Mouse (Mus musculus) kidney, embryonic 16.5 days (tissue): Measurements from ENCODE around the gene Gm20518. TPM values are rescaled to one million over a fixed set of nuclear protein-coding genes. Genes with fewer than 3 reads are reported as not detected.
A peak's percentile ranks its signal among the peaks of the same experiment; 100 is the strongest.

Source experiments
- ATAC-seq: fragments of 200-750 bp; cut with Nextera tagmentation; 2 replicates; pipeline ENCODE4 v1.8.0; 2017; ENCODE audit warnings: moderate TSS enrichment; ENCODE audit not compliant: low FRiP score, low TSS enrichment
- H3K27ac ChIP-seq: fragments of 300-500 bp; sonication (generic); 2 replicates; pipeline ENCODE4 v1.5.1; 2014; ENCODE audit warnings: low read length
- H3K27me3 ChIP-seq: fragments of 300-500 bp; sonication (generic); 2 replicates; pipeline ENCODE4 v1.6.1; 2014; ENCODE audit warnings: low read length, control low read depth, mixed read lengths; ENCODE audit not compliant: insufficient read depth
- H3K36me3 ChIP-seq: fragments of 300-500 bp; sonication (generic); 2 replicates; pipeline ENCODE4 v1.6.1; 2014; ENCODE audit warnings: low read length, control low read depth, mixed read lengths; ENCODE audit not compliant: insufficient read depth
- H3K4me1 ChIP-seq: fragments of 300-500 bp; sonication (generic); 2 replicates; pipeline ENCODE4 v1.6.1; 2014; ENCODE audit warnings: low read length, control low read depth, mixed read lengths; ENCODE audit not compliant: insufficient read depth
- H3K4me2 ChIP-seq: fragments of 300-500 bp; sonication (generic); replicated peaks from 2 replicates; pipeline ENCODE4 v1.6.1; 2014; ENCODE audit warnings: low read depth, low read length
- H3K4me3 ChIP-seq: fragments of 300-500 bp; sonication (generic); 2 replicates; pipeline ENCODE4 v1.5.1; 2014; ENCODE audit warnings: mild to moderate bottlenecking, low read length
- H3K9ac ChIP-seq: fragments of 300-500 bp; sonication (generic); replicated peaks from 2 replicates; pipeline ENCODE4 v1.6.1; 2014; ENCODE audit warnings: low read length
- H3K9me3 ChIP-seq: fragments of 300-500 bp; sonication (generic); 2 replicates; pipeline ENCODE4 v1.6.1; 2016; ENCODE audit warnings: low read length, control low read depth
- WGBS: fragments of 180-500 bp; shearing (Covaris S2); extraction: QIAGEN DNeasy Blood & Tissue Kit; methylation state at CpG from one replicate; pipeline ENCODE4 v1.1.7; 2014; 5-methylcytosine and 5-hydroxymethylcytosine counted together
- polyA plus RNA-seq: library from polyadenylated mRNA; unstranded; fragments of >200 nt; fragmentation: Nextera tagmentation; extraction: Ambion mirVana; gene quantifications from 2 replicates; pipeline ENCODE4 v1.2.1, GENCODE M21; 2015

Gm20518 gene
- polyA plus RNA-seq, 1 experiment from 2014 or later = 2.6 TPM

GRCm38 (mm10) chr16:17835481-17835880 lies 56.0 kb downstream of the Gm20518 start:
- peaks cover 4% of the 10 kb centered on the region for H3K4me1 ChIP-seq
- WGBS = 43% methylated on average over 13 of the region's 13 CpGs
- H3K9me3 ChIP-seq = no peaks in the 10 kb centered on the region
- no peak overlapping the region for H3K27ac ChIP-seq
- H3K4me2 ChIP-seq = no peak overlapping the region
- no peaks in the 10 kb centered on the region for H3K36me3 ChIP-seq
- ATAC-seq = no peak
- no peak overlapping the region for H3K9ac ChIP-seq
- peaks cover 71% of the 10 kb centered on the region for H3K27me3 ChIP-seq
- H3K4me3 ChIP-seq = no peak overlapping the region

GRCm38 (mm10) chr16:17834543-17834942 lies 56.9 kb downstream of the Gm20518 start:
- Histone ChIP-seq H3K27me3 (peaks cover 72% of the 10 kb centered on the region), H3K9ac (no peak overlapping the region), H3K9me3 (no peaks in the 10 kb centered on the region), H3K4me3 (peak overlapping the region; percentile 58; the same call in 1 of the 2 replicates), H3K4me2 (peak overlapping the region; percentile 100; the same call in 1 of the 2 replicates), H3K4me1 (peaks cover 4% of the 10 kb centered on the region), H3K27ac (no peak overlapping the region), H3K36me3 (no peaks in the 10 kb centered on the region)
- no peak for ATAC-seq
- WGBS = 56% methylated on average over 7 of the region's 7 CpGs

GRCm38 (mm10) chr16:17833681-17834399 lies 57.6 kb downstream of the Gm20518 start:
- Histone ChIP-seq H3K36me3 (no peaks in the 10 kb centered on the region), H3K27ac (no peak overlapping the region), H3K9me3 (no peaks in the 10 kb centered on the region), H3K4me1 (peaks cover 4% of the 10 kb centered on the region), H3K9ac (peak overlapping the region; percentile 60), H3K27me3 (peaks cover 72% of the 10 kb centered on the region), H3K4me2 (peak overlapping the region; percentile 100), H3K4me3 (peak overlapping the region; percentile 58)
- under 1% methylated on average over 81 of the region's 103 CpGs for WGBS
- ATAC-seq = peak; percentile 27; the same call in 1 of the 2 replicates

- WGBS = under 1% methylated on average over 29 of the region's 37 CpGs
- no peak overlapping the region for H3K27ac ChIP-seq
- H3K4me3 ChIP-seq = peak overlapping the region; percentile 58
- H3K36me3 ChIP-seq = no peaks in the 10 kb centered on the region
- peaks cover 74% of the 10 kb centered on the region for H3K27me3 ChIP-seq
- H3K9ac ChIP-seq = peak overlapping the region; percentile 60
- H3K4me1 ChIP-seq = peaks cover 4% of the 10 kb centered on the region
- H3K4me2 ChIP-seq = peak overlapping the region; percentile 100
- no peaks in the 10 kb centered on the region for H3K9me3 ChIP-seq
- peak; percentile 2; the same call in 1 of the 2 replicates for ATAC-seq
Measured at GRCm38 (mm10) chr16:17833321-17833680, 58.2 kb downstream of the Gm20518 start.

GRCm38 (mm10) chr16:17832821-17833220 lies 58.6 kb downstream of the Gm20518 start, which contains the start of gene B830017H08Rik:
B830017H08Rik (plus strand) TSS chr16:17833121.
- Histone ChIP-seq H3K9ac (peak within 1 kb of the TSS; percentile 60), H3K27me3 (peaks cover 77% of the 10 kb centered on the region), H3K9me3 (no peaks in the 10 kb centered on the region), H3K4me1 (peaks cover 4% of the 10 kb centered on the region), H3K27ac (no peak within 1 kb of the TSS), H3K36me3 (no peaks in the 10 kb centered on the region), H3K4me2 (peak within 1 kb of the TSS; percentile 100), H3K4me3 (peak within 1 kb of the TSS; percentile 58)
- no peak for ATAC-seq
- 32% methylated on average over 7 of the region's 7 CpGs for WGBS

GRCm38 (mm10) chr16:17831781-17832180 lies 59.7 kb downstream of the Gm20518 start:
- Histone ChIP-seq H3K4me2 (no peak overlapping the region), H3K9ac (no peak overlapping the region), H3K27ac (no peak overlapping the region), H3K36me3 (no peaks in the 10 kb centered on the region), H3K4me3 (no peak overlapping the region), H3K9me3 (no peaks in the 10 kb centered on the region), H3K27me3 (peaks cover 72% of the 10 kb centered on the region), H3K4me1 (peaks cover 4% of the 10 kb centered on the region)
- ATAC-seq = no peak
- 16% methylated on average over 11 of the region's 11 CpGs for WGBS

- 64% methylated on average over 10 of the region's 10 CpGs for WGBS
- Histone ChIP-seq H3K27me3 (peaks cover 60% of the 10 kb centered on the region), H3K27ac (no peak overlapping the region), H3K4me2 (no peak overlapping the region), H3K4me1 (peaks cover 4% of the 10 kb centered on the region), H3K9me3 (no peaks in the 10 kb centered on the region), H3K36me3 (no peaks in the 10 kb centered on the region), H3K4me3 (no peak overlapping the region), H3K9ac (no peak overlapping the region)
- peak; percentile 57; the same call in 1 of the 2 replicates for ATAC-seq
Measured at GRCm38 (mm10) chr16:17830385-17831178, 60.9 kb downstream of the Gm20518 start.

- Histone ChIP-seq H3K27me3 (peaks cover 43% of the 10 kb centered on the region), H3K4me2 (no peak overlapping the region), H3K36me3 (no peaks in the 10 kb centered on the region), H3K27ac (no peak overlapping the region), H3K4me1 (peaks cover 4% of the 10 kb centered on the region), H3K4me3 (no peak overlapping the region), H3K9me3 (no peaks in the 10 kb centered on the region), H3K9ac (no peak overlapping the region)
- no peak; the same call in 1 of the 2 replicates for ATAC-seq
- 65% methylated on average over 3 of the region's 3 CpGs for WGBS
Measured at GRCm38 (mm10) chr16:17828867-17829266, 62.6 kb downstream of the Gm20518 start.

- peaks cover 3% of the 10 kb centered on the region for H3K4me1 ChIP-seq
- H3K27me3 ChIP-seq = peaks cover 37% of the 10 kb centered on the region
- H3K4me2 ChIP-seq = no peak overlapping the region
- H3K27ac ChIP-seq = no peak overlapping the region
- no peaks in the 10 kb centered on the region for H3K36me3 ChIP-seq
- H3K9ac ChIP-seq = no peak overlapping the region
- no peak for ATAC-seq
- 87% methylated on average over 2 of the region's 2 CpGs for WGBS
- H3K4me3 ChIP-seq = no peak overlapping the region
- no peaks in the 10 kb centered on the region for H3K9me3 ChIP-seq
Measured at GRCm38 (mm10) chr16:17828229-17828628, 63.2 kb downstream of the Gm20518 start.
